Mouse (Mus musculus) forebrain, embryonic 10.5 days (tissue): ENCODE measurements at regions not wholly inside any gene's neighbourhood (a gene's known extent, or its start where the extent isn't known, plus 50 kb on each side); places are given as distances from the start of the nearest gene placed in this dataset.

ENCODE experiments used
- DNase-seq: peaks from one replicate; pipeline ENCODE4 v3.0.0-alpha.2; 2017; ENCODE audit warnings: low spot score; ENCODE audit errors: extremely low spot score
- H3K27ac ChIP-seq: fragments of 300-500 bp; sonication (generic); 2 replicates; pipeline ENCODE4 v1.5.1; 2016; ENCODE audit warnings: mild to moderate bottlenecking
- H3K27me3 ChIP-seq: fragments of 300-500 bp; sonication (generic); 2 replicates; pipeline ENCODE4 v1.6.1; 2016; ENCODE audit warnings: mild to moderate bottlenecking; ENCODE audit not compliant: poor library complexity, severe bottlenecking
- H3K36me3 ChIP-seq: fragments of 300-500 bp; sonication (generic); replicated peaks from 2 replicates; pipeline ENCODE4 v1.6.1; 2016; ENCODE audit warnings: mild to moderate bottlenecking, moderate library complexity
- H3K4me1 ChIP-seq: fragments of 300-500 bp; sonication (generic); 2 replicates; pipeline ENCODE4 v1.6.1; 2016
- H3K4me3 ChIP-seq: fragments of 300-500 bp; sonication (generic); 2 replicates; pipeline ENCODE4 v1.5.1; 2016; ENCODE audit warnings: mild to moderate bottlenecking, moderate library complexity
- H3K9me3 ChIP-seq: fragments of 300-500 bp; sonication (generic); 2 replicates; pipeline ENCODE4 v1.6.1; 2016; ENCODE audit warnings: mild to moderate bottlenecking, moderate library complexity
- WGBS: fragments of 180-500 bp; shearing (Covaris S2); methylation state at CpG from one replicate; pipeline ENCODE4 v1.1.7; 2016; 5-methylcytosine and 5-hydroxymethylcytosine counted together

DNA sequence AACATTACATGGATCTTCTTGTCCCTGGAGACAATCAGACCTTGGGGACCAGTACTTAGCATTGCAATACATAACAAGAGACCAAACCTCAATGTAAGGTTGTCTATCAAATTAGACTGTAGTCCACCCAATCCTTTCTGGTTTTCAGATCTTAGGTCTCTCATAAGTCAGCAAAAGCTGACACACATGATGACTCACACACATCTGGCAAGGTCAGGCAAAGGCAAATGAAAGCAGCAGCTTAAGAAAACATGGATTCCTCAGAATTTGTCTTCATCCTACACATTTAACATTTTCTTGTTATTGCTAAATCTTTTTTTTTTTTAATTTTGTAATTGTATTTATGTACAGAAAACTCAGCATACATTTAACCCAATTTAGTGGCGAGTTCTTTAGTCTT is 52.0 kb downstream of the Gm11983 start:
- WGBS, result 87% methylated on average over 1 of the region's 1 CpGs

DNA sequence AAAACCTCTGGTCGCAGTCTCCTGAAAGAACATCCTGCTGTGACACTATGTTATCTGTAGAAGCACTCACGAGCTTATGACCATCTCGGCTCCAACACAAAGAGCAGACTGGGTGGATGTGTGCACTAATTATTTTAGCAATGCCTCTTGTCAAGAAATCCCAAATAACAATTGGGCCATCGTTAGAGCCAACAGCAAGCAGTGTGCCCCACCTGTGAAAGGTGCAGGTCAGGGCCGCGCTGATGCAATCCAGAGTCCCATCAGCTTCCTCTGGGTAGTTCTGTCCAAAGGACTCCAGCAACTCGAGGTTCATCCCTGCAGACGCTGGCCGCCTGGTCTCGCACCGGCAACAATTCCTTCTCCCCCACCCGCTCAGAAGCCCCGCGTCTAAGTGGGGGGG is 54.6 kb downstream of the Gm11983 start:
- DNase-seq, result no peak
- 94% methylated on average over 14 of the region's 14 CpGs for WGBS
- H3K27me3 ChIP-seq, result no peaks in the 10 kb centered on the region
- H3K4me3 ChIP-seq, result no peak overlapping the region
- H3K27ac ChIP-seq, result no peak overlapping the region
- peaks cover 9% of the 10 kb centered on the region for H3K4me1 ChIP-seq
- H3K9me3 ChIP-seq, result no peaks in the 10 kb centered on the region
- no peaks in the 10 kb centered on the region for H3K36me3 ChIP-seq

More for the DNA sequence above, 52.0 kb downstream of the Gm11983 start:
- no peaks in the 10 kb centered on the region for H3K36me3 ChIP-seq
- H3K27me3 ChIP-seq, result no peaks in the 10 kb centered on the region
- H3K4me1 ChIP-seq, result no peaks in the 10 kb centered on the region
- H3K4me3 ChIP-seq, result no peak overlapping the region
- H3K27ac ChIP-seq, result no peak overlapping the region
- DNase-seq, result no peak
- H3K9me3 ChIP-seq, result peaks cover under 1% of the 10 kb centered on the region; the same call in 1 of the 2 replicates

DNA sequence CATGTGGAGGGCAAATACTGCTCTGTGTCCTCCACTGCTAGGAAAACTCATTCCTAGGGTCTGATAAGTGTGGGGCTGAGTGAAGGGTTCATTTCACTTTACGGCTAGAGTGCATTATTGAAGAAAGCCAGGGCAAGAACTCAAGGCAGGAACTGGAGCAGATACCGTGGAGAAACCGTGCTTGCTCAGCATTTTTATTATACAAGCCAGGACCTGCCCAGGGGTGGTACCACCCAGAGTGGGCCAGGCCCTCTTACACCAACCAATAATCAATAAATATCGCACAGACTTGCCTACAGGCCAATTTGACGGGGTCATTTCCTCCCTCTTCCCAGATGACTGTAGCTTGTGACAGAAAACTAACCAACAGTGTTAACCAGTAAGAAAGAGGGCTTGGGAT is 57.7 kb downstream of the Gm11983 start:
- H3K27me3 ChIP-seq, result no peaks in the 10 kb centered on the region
- H3K4me1 ChIP-seq, result peaks cover 9% of the 10 kb centered on the region
- no peaks in the 10 kb centered on the region for H3K36me3 ChIP-seq
- WGBS, result 86% methylated on average over 5 of the region's 5 CpGs
- no peak overlapping the region for H3K27ac ChIP-seq
- H3K4me3 ChIP-seq, result no peak overlapping the region
- H3K9me3 ChIP-seq, result no peaks in the 10 kb centered on the region
- DNase-seq, result no peak

DNA sequence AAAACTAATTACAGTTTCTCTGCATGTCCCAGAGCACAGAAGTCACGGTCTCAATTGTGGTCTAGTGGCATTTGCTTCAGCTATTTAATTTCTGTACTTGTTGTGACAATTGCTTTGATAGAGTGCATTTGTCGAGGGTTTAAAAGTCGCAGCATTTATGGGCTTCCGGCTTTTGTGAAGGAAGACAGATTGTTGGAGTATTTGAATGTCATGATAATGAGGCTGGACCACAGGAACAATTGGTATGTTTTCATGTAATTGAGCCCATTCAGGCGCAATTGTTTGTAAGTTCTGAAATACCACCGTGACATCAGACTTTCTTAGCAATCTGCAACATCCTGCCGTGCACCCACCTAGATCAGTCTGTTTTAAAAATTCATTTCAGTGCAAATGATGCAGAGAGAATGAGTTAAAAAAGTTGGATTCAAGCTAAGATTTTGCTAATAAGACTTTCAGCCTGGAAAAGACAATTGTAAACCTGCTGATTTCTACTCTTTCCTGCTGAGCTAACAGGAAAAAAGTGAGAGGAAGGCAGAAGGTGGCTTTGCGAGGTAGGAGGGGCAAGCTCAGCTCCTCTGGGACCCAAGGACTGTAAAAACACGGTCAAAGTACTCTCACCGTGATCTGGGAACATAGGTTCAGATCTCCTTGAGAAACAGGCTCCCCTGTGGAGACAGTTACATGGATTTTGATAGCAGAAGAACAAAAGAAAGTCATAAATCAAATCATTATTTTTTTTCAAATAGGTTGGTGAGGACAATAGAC is 58.7 kb downstream of the Gm11983 start:
- Histone ChIP-seq H3K36me3 (no peaks in the 10 kb centered on the region), H3K27me3 (no peaks in the 10 kb centered on the region), H3K4me3 (no peak overlapping the region), H3K4me1 (peaks cover 9% of the 10 kb centered on the region), H3K27ac (no peak overlapping the region), H3K9me3 (no peaks in the 10 kb centered on the region)
- DNase-seq, result no peak
- WGBS, result 48% methylated on average over 10 of the region's 10 CpGs

DNA sequence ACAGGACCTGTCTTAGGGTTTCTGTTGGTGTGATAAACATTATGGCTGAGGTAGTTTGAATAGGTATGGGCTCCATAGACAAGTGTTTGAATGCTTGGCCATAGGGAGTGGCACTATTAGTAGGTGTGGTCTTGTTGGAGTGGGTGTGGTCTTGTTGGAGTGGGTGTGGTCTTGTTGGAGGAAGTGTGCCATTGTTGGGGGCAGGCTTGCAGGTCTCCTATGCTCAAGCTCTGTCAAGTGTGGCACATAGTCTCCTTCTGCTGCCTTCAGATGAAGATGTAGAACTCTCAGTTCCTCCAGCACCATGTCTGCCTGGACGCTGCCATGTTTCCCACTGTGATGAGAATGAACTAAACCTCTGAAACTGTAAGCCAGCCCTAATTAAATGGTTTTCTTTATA is 59.9 kb downstream of the Gm11983 start:
- H3K4me1 ChIP-seq, result peaks cover 9% of the 10 kb centered on the region
- no peaks in the 10 kb centered on the region for H3K9me3 ChIP-seq
- WGBS, result 83% methylated on average over 1 of the region's 1 CpGs
- no peak for DNase-seq
- no peak overlapping the region for H3K27ac ChIP-seq
- no peaks in the 10 kb centered on the region for H3K36me3 ChIP-seq
- no peak overlapping the region for H3K4me3 ChIP-seq
- no peaks in the 10 kb centered on the region for H3K27me3 ChIP-seq

DNA sequence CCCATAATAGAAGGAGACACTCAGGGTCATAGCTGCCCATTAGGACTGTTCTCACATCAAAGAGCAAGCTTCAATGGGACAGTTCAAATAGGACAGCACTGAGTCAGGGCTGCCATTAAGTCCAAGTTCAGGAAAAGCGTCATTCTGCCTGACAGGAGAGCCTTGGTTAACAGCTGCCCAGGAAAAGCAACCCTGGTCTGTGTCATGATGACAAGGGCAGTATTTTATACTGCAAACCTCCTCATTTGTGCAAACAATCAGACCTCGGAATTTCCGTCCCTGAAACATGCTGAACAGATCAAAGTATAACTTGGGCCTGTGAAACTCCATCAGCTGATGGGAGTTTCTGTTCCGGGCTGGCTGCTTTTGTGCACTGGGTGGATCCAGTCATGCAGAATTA is 62.8 kb downstream of the Gm11983 start:
- H3K36me3 ChIP-seq, result no peaks in the 10 kb centered on the region
- H3K4me1 ChIP-seq, result peaks cover 9% of the 10 kb centered on the region
- H3K4me3 ChIP-seq, result no peak overlapping the region
- H3K27ac ChIP-seq, result no peak overlapping the region
- no peaks in the 10 kb centered on the region for H3K9me3 ChIP-seq
- DNase-seq, result no peak
- 86% methylated on average over 4 of the region's 4 CpGs for WGBS
- H3K27me3 ChIP-seq, result no peaks in the 10 kb centered on the region

DNA sequence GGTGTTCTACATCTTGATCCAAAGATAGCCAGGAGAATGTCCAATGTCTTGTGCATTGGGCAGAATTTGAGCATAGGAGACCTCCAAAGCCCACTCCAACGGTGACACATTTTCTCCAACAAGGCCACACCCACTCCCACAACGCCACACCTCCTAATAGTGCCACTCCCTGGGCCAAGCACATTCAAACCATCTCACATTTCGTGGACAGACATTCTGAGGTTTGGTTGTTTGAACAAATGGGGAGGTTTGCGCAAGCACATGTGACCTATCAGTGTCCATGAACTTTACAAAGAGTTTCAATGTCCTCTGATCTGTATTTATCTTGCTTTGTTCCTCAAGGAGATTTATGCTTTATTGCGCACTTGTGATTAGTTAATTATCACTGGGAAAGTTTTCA is 63.5 kb downstream of the Gm11983 start:
- H3K27ac ChIP-seq, result no peak overlapping the region
- no peaks in the 10 kb centered on the region for H3K27me3 ChIP-seq
- no peak for DNase-seq
- no peaks in the 10 kb centered on the region for H3K9me3 ChIP-seq
- WGBS, result 91% methylated on average over 5 of the region's 5 CpGs
- no peak overlapping the region for H3K4me3 ChIP-seq
- no peaks in the 10 kb centered on the region for H3K36me3 ChIP-seq
- peaks cover 8% of the 10 kb centered on the region for H3K4me1 ChIP-seq

DNA sequence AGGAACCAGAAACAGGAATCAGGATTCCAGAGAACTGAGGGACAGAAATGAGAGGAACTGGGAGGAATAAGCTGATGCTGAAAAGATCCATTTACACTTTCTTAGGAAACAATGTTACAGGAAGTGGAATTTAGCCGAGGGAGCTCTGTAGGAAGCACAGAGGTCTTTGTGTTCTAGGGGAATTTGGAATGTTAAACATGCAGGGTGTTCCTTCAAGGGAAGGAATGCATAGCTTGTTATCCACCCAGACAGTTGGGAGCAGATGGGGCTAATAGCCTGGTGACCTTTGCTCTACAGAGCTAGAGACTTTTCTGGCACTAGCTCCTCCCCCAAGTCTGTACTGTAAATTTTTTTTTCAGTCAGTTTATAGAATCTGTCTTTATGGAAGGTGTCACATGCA is 64.1 kb downstream of the Gm11983 start:
- H3K4me1 ChIP-seq, result peaks cover 2% of the 10 kb centered on the region
- H3K27ac ChIP-seq, result no peak overlapping the region
- no peaks in the 10 kb centered on the region for H3K36me3 ChIP-seq
- H3K9me3 ChIP-seq, result no peaks in the 10 kb centered on the region
- H3K27me3 ChIP-seq, result no peaks in the 10 kb centered on the region
- H3K4me3 ChIP-seq, result no peak overlapping the region
- 9% methylated on average over 1 of the region's 1 CpGs for WGBS
- DNase-seq, result no peak

DNA sequence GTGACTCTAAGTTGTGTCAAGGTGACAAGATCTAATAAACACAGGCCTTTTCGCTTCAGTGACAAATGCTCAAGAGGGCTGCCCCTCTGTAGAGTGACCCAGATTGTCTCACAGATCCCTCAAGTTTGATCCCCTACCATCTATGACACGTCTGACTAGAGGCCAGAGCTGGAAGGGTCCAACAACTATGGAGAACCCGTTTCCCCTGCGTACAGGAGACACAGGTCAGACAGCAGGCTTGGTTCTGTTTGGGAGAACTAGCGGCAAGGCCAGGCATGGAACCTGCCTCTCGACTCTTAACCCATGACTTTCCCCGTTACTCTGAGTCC is 68.1 kb downstream of the Gm11983 start:
- no peaks in the 10 kb centered on the region for H3K27me3 ChIP-seq
- 85% methylated on average over 7 of the region's 7 CpGs for WGBS
- DNase-seq, result no peak

DNA sequence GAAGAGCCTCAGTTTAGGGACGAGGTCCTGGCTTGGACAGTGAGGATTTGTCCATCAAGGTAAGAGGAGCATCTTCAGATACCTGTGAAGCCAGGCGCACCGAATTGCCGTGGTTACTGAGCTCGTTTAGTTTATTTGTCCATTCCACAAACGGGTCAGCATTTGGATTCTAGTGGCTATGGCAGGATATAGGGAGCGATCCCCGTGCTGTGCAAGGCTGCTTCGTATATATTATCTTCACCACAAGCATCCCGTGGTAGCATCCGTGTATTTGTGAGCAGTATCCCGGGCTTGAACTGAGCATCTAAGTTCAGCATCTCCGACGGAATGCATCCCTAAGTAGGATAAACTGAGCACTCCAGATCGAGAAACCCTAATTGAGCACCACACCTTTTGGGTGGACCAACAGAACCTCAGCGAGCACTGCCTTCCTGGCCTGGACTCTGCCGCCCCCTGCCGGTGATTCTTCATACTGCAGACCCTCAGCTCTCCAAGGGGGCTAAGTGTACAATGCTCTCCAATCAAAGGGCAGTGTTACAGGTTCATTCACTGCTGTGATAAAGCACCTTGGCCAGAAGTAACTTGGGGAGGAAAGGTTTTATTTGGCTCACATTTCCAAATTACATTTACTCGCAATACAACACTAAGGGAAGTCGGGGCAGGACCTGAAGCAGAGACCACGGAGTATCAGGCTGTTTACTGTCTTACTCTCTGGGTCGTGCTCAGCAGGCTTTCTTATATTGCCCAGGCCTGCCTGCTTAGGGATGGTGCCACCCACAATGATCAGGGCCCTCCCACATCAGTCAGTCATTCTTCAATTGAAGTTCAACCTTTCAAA is 68.6 kb downstream of the Gm11983 start:
- no peaks in the 10 kb centered on the region for H3K27me3 ChIP-seq
- peak; percentile 79 for DNase-seq
- no peaks in the 10 kb centered on the region for H3K4me1 ChIP-seq
- H3K9me3 ChIP-seq, result no peaks in the 10 kb centered on the region
- no peaks in the 10 kb centered on the region for H3K36me3 ChIP-seq
- no peak overlapping the region for H3K27ac ChIP-seq
- WGBS, result 52% methylated on average over 22 of the region's 22 CpGs
- H3K4me3 ChIP-seq, result no peak overlapping the region

More for the DNA sequence above, 68.1 kb downstream of the Gm11983 start:
- Histone ChIP-seq H3K4me1 (no peaks in the 10 kb centered on the region), H3K36me3 (no peaks in the 10 kb centered on the region), H3K27ac (no peak overlapping the region), H3K4me3 (no peak overlapping the region), H3K9me3 (no peaks in the 10 kb centered on the region)

DNA sequence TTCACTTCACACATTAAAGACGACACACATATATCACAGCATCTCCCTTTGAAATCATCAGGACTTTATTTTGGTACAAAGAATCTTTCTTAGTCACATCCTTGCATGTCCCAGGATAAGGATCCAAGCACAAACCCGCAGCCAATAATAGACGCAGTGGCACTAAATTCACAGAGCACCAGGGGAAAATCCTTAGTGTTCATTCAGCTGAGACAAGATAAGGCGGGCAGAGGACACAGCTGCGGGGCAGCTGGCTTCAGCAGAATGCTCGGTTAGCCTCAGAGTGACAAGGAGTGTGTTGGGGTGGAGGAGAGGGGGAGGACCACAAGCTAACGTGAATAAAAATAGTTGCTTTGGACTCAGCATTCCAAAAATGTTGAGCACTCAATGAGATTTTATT is 70.7 kb downstream of the Gm11983 start:
- Histone ChIP-seq H3K9me3 (no peaks in the 10 kb centered on the region), H3K4me3 (no peak overlapping the region), H3K27ac (no peak overlapping the region), H3K36me3 (no peaks in the 10 kb centered on the region), H3K27me3 (no peaks in the 10 kb centered on the region), H3K4me1 (no peaks in the 10 kb centered on the region)
- WGBS, result 88% methylated on average over 7 of the region's 7 CpGs
- no peak for DNase-seq

DNA sequence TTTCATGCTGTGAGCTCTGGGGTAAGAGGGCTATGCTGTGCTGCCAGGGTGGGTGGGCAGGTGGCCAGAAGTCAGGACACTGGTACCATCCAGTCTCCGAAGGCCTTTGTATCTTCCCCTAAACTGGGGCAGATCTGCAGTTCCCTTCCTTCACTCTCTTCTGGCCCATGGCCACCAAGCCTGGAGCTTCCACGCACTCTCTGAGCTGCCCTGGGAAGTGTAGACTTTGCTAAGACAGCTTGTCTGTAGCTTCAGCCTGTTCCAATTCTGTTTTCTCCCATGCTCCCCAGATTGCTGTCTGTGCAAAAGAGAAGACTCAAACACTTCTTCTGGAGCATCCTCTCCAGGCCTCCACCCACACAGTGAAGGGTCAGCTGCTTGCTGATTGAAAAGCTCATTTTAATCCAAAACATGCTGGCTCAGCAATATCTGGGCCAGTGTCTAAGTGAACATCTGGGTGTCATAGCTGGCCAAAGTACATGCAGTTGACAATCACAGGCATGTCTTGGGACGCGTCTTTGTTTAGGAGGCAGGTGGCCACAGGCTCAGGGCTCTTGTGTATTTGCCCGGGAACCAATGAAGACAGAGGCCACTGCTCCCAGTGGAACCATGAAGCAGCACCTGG is 72.0 kb downstream of the Gm11983 start:
- Histone ChIP-seq H3K4me1 (no peaks in the 10 kb centered on the region), H3K36me3 (no peaks in the 10 kb centered on the region), H3K27ac (no peak overlapping the region), H3K9me3 (no peaks in the 10 kb centered on the region), H3K27me3 (no peaks in the 10 kb centered on the region), H3K4me3 (no peak overlapping the region)
- WGBS, result 89% methylated on average over 5 of the region's 5 CpGs
- no peak for DNase-seq

DNA sequence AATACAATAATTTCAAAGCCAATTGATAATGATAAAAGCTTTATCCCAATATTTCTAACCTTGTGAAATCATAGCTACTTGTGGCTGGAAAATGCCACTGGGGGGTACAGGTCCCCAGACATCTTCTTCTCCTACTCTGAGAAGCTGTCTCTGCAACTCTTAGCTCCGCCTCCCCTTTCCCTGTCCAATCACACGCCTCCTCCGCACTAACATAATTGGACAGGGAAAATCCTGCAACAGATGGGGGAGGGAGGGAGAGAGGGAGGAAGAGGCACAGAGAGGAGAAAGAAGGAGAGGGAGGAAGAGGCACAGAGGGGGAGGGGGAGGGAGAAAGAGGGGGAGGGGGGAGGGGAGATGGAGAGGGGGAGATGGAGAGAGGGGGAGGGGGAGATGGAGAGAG is 73.3 kb downstream of the Gm11983 start:
- DNase-seq, result no peak
- WGBS, result 90% methylated on average over 3 of the region's 3 CpGs
- no peaks in the 10 kb centered on the region for H3K36me3 ChIP-seq
- no peak overlapping the region for H3K27ac ChIP-seq
- no peaks in the 10 kb centered on the region for H3K9me3 ChIP-seq
- no peak overlapping the region for H3K4me3 ChIP-seq
- H3K27me3 ChIP-seq, result no peaks in the 10 kb centered on the region
- no peaks in the 10 kb centered on the region for H3K4me1 ChIP-seq
